Mouse (Mus musculus) forebrain, embryonic 13.5 days (tissue): ENCODE data around the gene Rnf166. TPM values are rescaled to one million over a fixed set of nuclear protein-coding genes. Genes with fewer than 3 reads are reported as not detected.

Experiments used
- ATAC-seq: fragments of 200-750 bp; cut with Nextera tagmentation; 2 replicates; pipeline ENCODE4 v1.8.0; 2017
- H3K27ac ChIP-seq: fragments of 300-500 bp; sonication (generic); 2 replicates; pipeline ENCODE4 v1.5.1; 2015; ENCODE audit warnings: inconsistent platforms, mild to moderate bottlenecking, moderate library complexity
- H3K27me3 ChIP-seq: fragments of 300-500 bp; sonication (generic); 2 replicates; pipeline ENCODE4 v1.6.1; 2015; ENCODE audit warnings: mild to moderate bottlenecking, inconsistent platforms
- H3K36me3 ChIP-seq: fragments of 300-500 bp; sonication (generic); 2 replicates; pipeline ENCODE4 v1.6.1; 2015; ENCODE audit warnings: mild to moderate bottlenecking, inconsistent platforms; ENCODE audit not compliant: poor library complexity, severe bottlenecking
- H3K4me1 ChIP-seq: fragments of 300-500 bp; sonication (generic); 2 replicates; pipeline ENCODE4 v1.6.1; 2015; ENCODE audit warnings: inconsistent platforms
- H3K4me2 ChIP-seq: fragments of 300-500 bp; sonication (generic); 2 replicates; pipeline ENCODE4 v1.6.1; 2015; ENCODE audit warnings: inconsistent platforms, mild to moderate bottlenecking, moderate library complexity
- H3K4me3 ChIP-seq: fragments of 300-500 bp; sonication (generic); 2 replicates; pipeline ENCODE4 v1.5.1; 2015; ENCODE audit warnings: mild to moderate bottlenecking, inconsistent platforms
- H3K9ac ChIP-seq: fragments of 300-500 bp; sonication (generic); 2 replicates; pipeline ENCODE4 v1.6.1; 2015; ENCODE audit warnings: mild to moderate bottlenecking, inconsistent platforms
- H3K9me3 ChIP-seq: fragments of 300-500 bp; sonication (generic); replicated peaks from 2 replicates; pipeline ENCODE4 v1.6.1; 2016; ENCODE audit warnings: inconsistent platforms
- WGBS: fragments of 180-500 bp; shearing (Covaris S2); methylation state at CpG from one replicate; pipeline ENCODE4 v1.1.7; 2015; 5-methylcytosine and 5-hydroxymethylcytosine counted together
- polyA plus RNA-seq: library from polyadenylated mRNA; unstranded; fragments of >200 nt; fragmentation: Nextera tagmentation; extraction: Ambion mirVana; gene quantifications from 2 replicates; pipeline ENCODE4 v1.2.1, GENCODE M21; 2015

Gene Rnf166
- polyA plus RNA-seq, 1 experiment from 2014 or later: 33.6 TPM

DNA sequence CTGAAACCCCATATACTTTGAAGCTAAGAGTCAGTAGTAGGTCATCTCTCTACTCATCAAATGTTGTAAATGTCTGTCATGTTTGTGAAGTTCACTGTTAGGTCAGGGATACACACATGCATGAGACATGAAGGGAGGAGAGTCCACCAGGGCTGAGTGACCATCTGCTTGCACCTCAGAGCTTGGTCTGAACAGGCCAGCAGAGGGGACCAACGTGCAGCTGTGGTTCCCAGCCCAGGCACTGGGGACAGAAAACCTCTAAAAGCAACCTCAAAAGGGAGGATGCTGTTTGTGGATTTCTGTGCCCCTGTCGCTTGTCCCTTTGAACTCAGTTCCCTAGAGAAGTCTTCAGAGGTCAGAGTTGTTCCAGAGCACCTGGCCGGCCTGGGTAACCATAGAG lies 30.7 kb downstream of the Rnf166 start:
- Histone ChIP-seq H3K27ac (peak overlapping the region; percentile 98), H3K9ac (no peak overlapping the region), H3K4me2 (peak overlapping the region; percentile 95; the same call in 1 of the 2 replicates), H3K27me3 (no peaks in the 10 kb centered on the region), H3K4me1 (peaks cover 25% of the 10 kb centered on the region), H3K4me3 (no peak overlapping the region), H3K9me3 (no peaks in the 10 kb centered on the region), H3K36me3 (no peaks in the 10 kb centered on the region)
- ATAC-seq: no peak
- 64% methylated on average over 3 of the region's 3 CpGs for WGBS

DNA sequence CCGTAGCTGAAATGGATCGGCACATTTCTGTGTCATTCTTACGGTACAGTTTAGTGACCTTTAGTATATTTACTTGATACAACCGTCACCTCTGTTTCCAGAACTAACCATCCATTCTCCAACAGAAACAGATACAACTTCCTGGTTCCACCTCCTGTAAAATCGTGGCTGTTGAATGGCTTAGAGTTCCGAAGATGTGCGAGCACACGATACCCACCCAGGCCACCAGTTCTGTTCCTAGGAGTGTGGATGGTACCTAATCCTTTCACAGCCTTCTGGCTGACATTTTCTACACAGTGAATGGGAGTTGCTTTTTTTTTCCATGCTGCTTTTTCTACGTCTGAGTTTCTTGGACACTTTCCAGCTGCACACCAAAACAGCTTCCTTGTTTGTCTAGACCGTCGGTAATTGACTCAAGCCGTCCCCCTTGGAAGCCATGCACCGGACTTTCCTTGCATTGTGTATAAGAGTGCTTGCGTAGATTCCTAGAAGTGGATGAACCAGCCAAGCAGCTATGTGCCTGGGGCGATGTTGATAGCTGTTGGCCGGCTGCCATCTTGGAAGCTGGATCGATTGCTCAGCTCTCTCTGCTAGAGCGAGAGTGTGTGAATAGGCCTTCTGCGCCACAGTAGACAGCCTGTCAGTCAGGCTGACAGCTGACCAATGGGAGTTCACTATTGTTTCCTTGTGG lies 31.7 kb downstream of the Rnf166 start:
- H3K27me3 ChIP-seq: no peaks in the 10 kb centered on the region
- peak overlapping the region; percentile 83 for H3K9ac ChIP-seq
- H3K4me2 ChIP-seq: peak overlapping the region; percentile 95
- H3K9me3 ChIP-seq: no peaks in the 10 kb centered on the region
- H3K4me3 ChIP-seq: peak overlapping the region; percentile 69
- peaks cover 7% of the 10 kb centered on the region; the same call in 1 of the 2 replicates for H3K36me3 ChIP-seq
- peak; percentile 64 for ATAC-seq
- peaks cover 25% of the 10 kb centered on the region for H3K4me1 ChIP-seq
- peak overlapping the region; percentile 98 for H3K27ac ChIP-seq
- WGBS: 8% methylated on average over 19 of the region's 19 CpGs

GRCm38 (mm10) chr8:122443262-122444006 lies 32.4 kb downstream of the Rnf166 start, which contains the start of gene Mvd:
TSS of gene Mvd (minus strand) at chr8:122443422.
- Histone ChIP-seq H3K4me3 (peak within 1 kb of the TSS; percentile 69), H3K36me3 (peaks cover 14% of the 10 kb centered on the region), H3K27me3 (no peaks in the 10 kb centered on the region), H3K4me2 (peak within 1 kb of the TSS; percentile 95), H3K9me3 (no peaks in the 10 kb centered on the region), H3K4me1 (peaks cover 25% of the 10 kb centered on the region), H3K27ac (peak within 1 kb of the TSS; percentile 98), H3K9ac (peak within 1 kb of the TSS; percentile 83)
- under 1% methylated on average over 47 of the region's 47 CpGs for WGBS
- peak; percentile 98 for ATAC-seq

- Histone ChIP-seq H3K4me3 (peak overlapping the region; percentile 69), H3K27ac (peak overlapping the region; percentile 83), H3K9ac (peak overlapping the region; percentile 76), H3K4me2 (peak overlapping the region; percentile 95), H3K36me3 (peaks cover 20% of the 10 kb centered on the region), H3K27me3 (no peaks in the 10 kb centered on the region), H3K9me3 (no peaks in the 10 kb centered on the region), H3K4me1 (peaks cover 25% of the 10 kb centered on the region)
- ATAC-seq: no peak
- WGBS: 0% methylated on average over 12 of the region's 12 CpGs
Observed at GRCm38 (mm10) chr8:122442781-122443180, 33.1 kb downstream of the Rnf166 start.

GRCm38 (mm10) chr8:122442356-122442755 lies 33.5 kb downstream of the Rnf166 start:
- Histone ChIP-seq H3K36me3 (peaks cover 25% of the 10 kb centered on the region), H3K4me1 (peaks cover 25% of the 10 kb centered on the region), H3K27ac (peak overlapping the region; percentile 83; the same call in 1 of the 2 replicates), H3K9me3 (no peaks in the 10 kb centered on the region), H3K27me3 (no peaks in the 10 kb centered on the region), H3K4me3 (peak overlapping the region; percentile 69), H3K4me2 (peak overlapping the region; percentile 95), H3K9ac (peak overlapping the region; percentile 76)
- WGBS: 18% methylated on average over 7 of the region's 7 CpGs
- ATAC-seq: no peak

DNA sequence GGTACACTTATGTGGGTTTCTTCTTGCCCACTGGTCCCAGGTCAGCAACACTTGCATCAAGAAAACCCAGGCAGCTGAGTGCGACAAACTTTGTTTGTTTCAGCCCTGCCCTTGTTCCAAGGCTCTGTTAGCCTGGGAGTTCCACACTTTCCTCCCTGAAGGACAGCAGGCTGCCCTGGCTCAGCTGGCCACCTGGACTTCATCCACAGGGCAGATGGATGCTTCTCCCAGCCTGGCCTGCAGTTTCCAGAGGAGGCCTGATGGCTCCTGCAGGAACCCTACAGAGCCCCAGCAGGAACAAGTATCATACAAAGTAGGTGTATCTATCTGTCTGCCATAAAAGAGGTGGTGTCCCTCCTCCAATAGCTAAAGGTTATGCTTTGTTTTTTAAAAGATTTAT lies 34.5 kb downstream of the Rnf166 start:
- no peak overlapping the region for H3K4me3 ChIP-seq
- peaks cover 35% of the 10 kb centered on the region for H3K36me3 ChIP-seq
- WGBS: 96% methylated on average over 1 of the region's 1 CpGs
- peaks cover 25% of the 10 kb centered on the region for H3K4me1 ChIP-seq
- H3K27me3 ChIP-seq: no peaks in the 10 kb centered on the region
- no peak overlapping the region for H3K4me2 ChIP-seq
- no peak for ATAC-seq
- H3K27ac ChIP-seq: no peak overlapping the region
- H3K9ac ChIP-seq: no peak overlapping the region
- no peaks in the 10 kb centered on the region for H3K9me3 ChIP-seq

DNA sequence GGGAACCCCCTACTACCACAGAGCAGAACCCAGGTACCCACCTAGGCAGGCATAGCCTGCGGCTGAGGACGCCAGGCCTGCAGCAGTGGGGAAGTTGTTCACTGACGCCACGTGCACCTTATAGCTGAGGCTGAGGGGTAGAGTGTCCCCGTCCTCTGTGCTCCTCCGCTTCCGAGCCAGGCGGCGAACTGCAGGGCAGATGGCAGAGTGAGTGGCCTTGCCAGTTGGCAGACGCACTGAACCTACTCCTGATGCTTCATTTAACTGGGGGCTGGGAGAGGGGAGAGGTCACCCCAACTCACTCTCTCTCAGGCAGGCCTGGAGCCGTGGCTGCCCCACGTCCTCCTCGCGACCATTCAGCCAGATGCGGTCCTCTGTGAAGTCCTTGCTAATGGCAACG lies 36.5 kb downstream of the Rnf166 start:
- H3K36me3 ChIP-seq: peaks cover 54% of the 10 kb centered on the region
- peaks cover 5% of the 10 kb centered on the region; the same call in 1 of the 2 replicates for H3K9me3 ChIP-seq
- H3K27ac ChIP-seq: no peak overlapping the region
- no peak overlapping the region for H3K9ac ChIP-seq
- H3K4me1 ChIP-seq: peaks cover 8% of the 10 kb centered on the region
- no peak for ATAC-seq
- H3K27me3 ChIP-seq: no peaks in the 10 kb centered on the region
- H3K4me2 ChIP-seq: no peak overlapping the region
- 94% methylated on average over 16 of the region's 16 CpGs for WGBS
- no peak overlapping the region for H3K4me3 ChIP-seq

- H3K27me3 ChIP-seq: no peaks in the 10 kb centered on the region
- H3K4me2 ChIP-seq: no peak overlapping the region
- WGBS: 91% methylated on average over 13 of the region's 13 CpGs
- peaks cover 10% of the 10 kb centered on the region for H3K4me1 ChIP-seq
- H3K36me3 ChIP-seq: peaks cover 65% of the 10 kb centered on the region
- no peak overlapping the region for H3K9ac ChIP-seq
- H3K9me3 ChIP-seq: peaks cover 5% of the 10 kb centered on the region; the same call in 1 of the 2 replicates
- H3K27ac ChIP-seq: no peak overlapping the region
- H3K4me3 ChIP-seq: no peak overlapping the region
- no peak for ATAC-seq
Observed at GRCm38 (mm10) chr8:122437708-122438331, 38.0 kb downstream of the Rnf166 start.

DNA sequence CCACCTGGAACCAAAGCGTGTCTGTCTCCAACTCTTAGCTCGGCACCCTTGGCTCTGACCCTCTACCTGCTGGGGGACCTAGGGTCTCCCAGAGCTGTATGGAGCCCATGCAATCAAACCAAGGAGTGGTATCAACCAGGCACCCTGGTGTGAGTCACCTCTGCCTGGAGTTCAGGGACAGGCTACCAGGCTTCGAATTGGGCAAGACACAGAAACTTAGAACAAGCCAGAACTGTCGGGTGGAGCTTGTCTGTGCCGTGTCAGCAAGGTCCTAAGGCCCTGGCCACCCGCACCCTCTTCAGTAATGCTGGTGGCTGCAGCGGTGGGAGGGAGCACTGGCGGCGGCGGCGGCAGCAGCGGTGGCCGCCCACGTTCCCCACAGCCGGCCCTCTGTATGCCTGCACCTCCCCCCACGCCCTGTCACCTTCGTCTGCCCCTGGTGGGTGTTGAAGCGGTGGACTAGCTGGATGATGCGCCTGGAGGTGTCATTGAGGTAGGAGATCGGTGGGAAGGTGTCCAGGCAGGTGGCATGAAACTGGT lies 39.2 kb downstream of the Rnf166 start:
- WGBS: 91% methylated on average over 20 of the region's 20 CpGs
- Histone ChIP-seq H3K4me3 (no peak overlapping the region), H3K4me1 (peaks cover 15% of the 10 kb centered on the region), H3K4me2 (no peak overlapping the region), H3K9me3 (peaks cover 5% of the 10 kb centered on the region; the same call in 1 of the 2 replicates), H3K27me3 (no peaks in the 10 kb centered on the region; the same call in 1 of the 2 replicates), H3K36me3 (peaks cover 65% of the 10 kb centered on the region), H3K9ac (no peak overlapping the region), H3K27ac (no peak overlapping the region)
- no peak for ATAC-seq

- H3K4me2 ChIP-seq: no peak overlapping the region
- 97% methylated on average over 9 of the region's 9 CpGs for WGBS
- H3K27ac ChIP-seq: no peak overlapping the region
- H3K9me3 ChIP-seq: peaks cover 5% of the 10 kb centered on the region; the same call in 1 of the 2 replicates
- no peak for ATAC-seq
- no peak overlapping the region for H3K9ac ChIP-seq
- H3K4me3 ChIP-seq: no peak overlapping the region
- H3K4me1 ChIP-seq: peaks cover 16% of the 10 kb centered on the region
- peaks cover 65% of the 10 kb centered on the region for H3K36me3 ChIP-seq
- H3K27me3 ChIP-seq: no peaks in the 10 kb centered on the region; the same call in 1 of the 2 replicates
Observed at GRCm38 (mm10) chr8:122436146-122436545, 39.7 kb downstream of the Rnf166 start.

DNA sequence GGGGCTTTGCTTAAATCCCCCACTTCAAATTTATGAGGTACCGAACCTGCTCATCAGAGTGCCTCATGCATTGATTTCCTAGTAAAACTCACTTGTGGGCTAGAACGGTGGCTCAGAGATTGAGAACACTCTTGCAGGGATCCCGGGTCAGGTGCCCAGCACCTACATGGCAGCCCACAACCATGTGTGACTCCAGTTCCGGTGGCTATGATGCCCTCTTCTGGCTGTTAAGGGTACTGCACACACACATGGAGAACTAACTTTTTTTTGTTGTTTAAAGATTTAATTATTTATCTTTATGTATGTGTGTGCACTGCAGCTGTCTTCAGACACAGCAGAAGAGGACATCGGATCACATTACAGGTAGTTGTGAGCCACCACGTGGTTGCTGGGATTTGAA lies 40.5 kb downstream of the Rnf166 start:
- H3K4me1 ChIP-seq: peaks cover 16% of the 10 kb centered on the region
- H3K4me3 ChIP-seq: no peak overlapping the region
- H3K9me3 ChIP-seq: peaks cover 5% of the 10 kb centered on the region; the same call in 1 of the 2 replicates
- H3K27me3 ChIP-seq: no peaks in the 10 kb centered on the region; the same call in 1 of the 2 replicates
- no peak overlapping the region for H3K9ac ChIP-seq
- no peak for ATAC-seq
- H3K36me3 ChIP-seq: peaks cover 65% of the 10 kb centered on the region
- WGBS: 90% methylated on average over 6 of the region's 6 CpGs
- H3K4me2 ChIP-seq: no peak overlapping the region
- H3K27ac ChIP-seq: no peak overlapping the region
